Mouse (Mus musculus) lung, embryonic 15.5 days (tissue): Measurements from ENCODE around the gene Fosb. TPM values are rescaled to one million over a fixed set of nuclear protein-coding genes. Genes with fewer than 3 reads are reported as not detected.
A peak's percentile ranks its signal among the peaks of the same experiment; 100 is the strongest.

Experiments
- ATAC-seq: fragments of 200-750 bp; cut with Nextera tagmentation; 2 replicates; pipeline ENCODE4 v1.8.0; 2017; ENCODE audit warnings: moderate number of reproducible peaks, borderline replicate concordance; ENCODE audit not compliant: low FRiP score, low TSS enrichment; ENCODE audit errors: extremely low read depth
- H3K27ac ChIP-seq: fragments of 300-500 bp; sonication (generic); 2 replicates; pipeline ENCODE4 v1.5.1; 2015; ENCODE audit warnings: moderate library complexity, mild to moderate bottlenecking, inconsistent platforms
- H3K27me3 ChIP-seq: fragments of 300-500 bp; sonication (generic); 2 replicates; pipeline ENCODE4 v1.6.1; 2015; ENCODE audit warnings: inconsistent platforms
- H3K36me3 ChIP-seq: fragments of 300-500 bp; sonication (generic); 2 replicates; pipeline ENCODE4 v1.6.1; 2015; ENCODE audit warnings: inconsistent platforms
- H3K4me1 ChIP-seq: fragments of 300-500 bp; sonication (generic); 2 replicates; pipeline ENCODE4 v1.6.1; 2015; ENCODE audit warnings: inconsistent platforms
- H3K4me2 ChIP-seq: fragments of 300-500 bp; sonication (generic); 2 replicates; pipeline ENCODE4 v1.6.1; 2015; ENCODE audit warnings: inconsistent platforms, mild to moderate bottlenecking, moderate library complexity
- H3K4me3 ChIP-seq: fragments of 300-500 bp; sonication (generic); 2 replicates; pipeline ENCODE4 v1.5.1; 2015; ENCODE audit warnings: mild to moderate bottlenecking, inconsistent platforms
- H3K9ac ChIP-seq: fragments of 300-500 bp; sonication (generic); 2 replicates; pipeline ENCODE4 v1.6.1; 2015; ENCODE audit warnings: inconsistent platforms
- H3K9me3 ChIP-seq: fragments of 300-500 bp; sonication (generic); 2 replicates; pipeline ENCODE4 v1.6.1; 2016; ENCODE audit warnings: inconsistent platforms
- WGBS: fragments of 180-500 bp; shearing (Covaris S2); methylation state at CpG from one replicate; pipeline ENCODE4 v1.1.7; 2015; 5-methylcytosine and 5-hydroxymethylcytosine counted together
- polyA plus RNA-seq: library from polyadenylated mRNA; unstranded; fragments of >200 nt; fragmentation: Nextera tagmentation; extraction: Ambion mirVana; gene quantifications from 2 replicates; pipeline ENCODE4 v1.2.1, GENCODE M21; 2015

Fosb gene
- polyA plus RNA-seq, 1 experiment from 2014 or later, result 0.26 TPM

GRCm38 (mm10) chr7:19316451-19317161 is 6.8 kb upstream of the Fosb start:
- Histone ChIP-seq H3K4me1 (peaks cover 10% of the 10 kb centered on the region), H3K27ac (no peak overlapping the region), H3K4me3 (no peak overlapping the region), H3K36me3 (no peaks in the 10 kb centered on the region), H3K4me2 (no peak overlapping the region), H3K9me3 (no peaks in the 10 kb centered on the region), H3K27me3 (peaks cover 17% of the 10 kb centered on the region), H3K9ac (no peak overlapping the region)
- WGBS, result 46% methylated on average over 14 of the region's 14 CpGs
- ATAC-seq, result no peak

- Histone ChIP-seq H3K27ac (no peak overlapping the region), H3K27me3 (peaks cover 13% of the 10 kb centered on the region), H3K9ac (no peak overlapping the region), H3K36me3 (no peaks in the 10 kb centered on the region), H3K4me1 (peaks cover 5% of the 10 kb centered on the region; the same call in 1 of the 2 replicates), H3K9me3 (no peaks in the 10 kb centered on the region), H3K4me3 (no peak overlapping the region), H3K4me2 (no peak overlapping the region)
- ATAC-seq, result no peak
- 35% methylated on average over 5 of the region's 5 CpGs for WGBS
These were observed 4.2 kb upstream of the Fosb start for GRCm38 (mm10) chr7:19314033-19314432.

GRCm38 (mm10) chr7:19311991-19312390 is 2.1 kb upstream of the Fosb start:
- H3K27me3 ChIP-seq, result peaks cover 12% of the 10 kb centered on the region
- ATAC-seq, result no peak
- peaks cover 9% of the 10 kb centered on the region for H3K4me1 ChIP-seq
- 28% methylated on average over 4 of the region's 4 CpGs for WGBS
- no peak overlapping the region for H3K4me3 ChIP-seq
- H3K9ac ChIP-seq, result no peak overlapping the region
- no peak overlapping the region for H3K27ac ChIP-seq
- H3K9me3 ChIP-seq, result no peaks in the 10 kb centered on the region
- H3K4me2 ChIP-seq, result no peak overlapping the region
- H3K36me3 ChIP-seq, result no peaks in the 10 kb centered on the region

- Histone ChIP-seq H3K9ac (peak overlapping the region; percentile 33), H3K36me3 (no peaks in the 10 kb centered on the region), H3K4me1 (peaks cover 16% of the 10 kb centered on the region), H3K27me3 (peaks cover 36% of the 10 kb centered on the region), H3K9me3 (no peaks in the 10 kb centered on the region), H3K27ac (no peak overlapping the region), H3K4me3 (peak overlapping the region; percentile 74), H3K4me2 (peak overlapping the region; percentile 98)
- under 1% methylated on average over 48 of the region's 48 CpGs for WGBS
- ATAC-seq, result no peak
These were observed 470 bp downstream of the Fosb start for GRCm38 (mm10) chr7:19309278-19309883.

GRCm38 (mm10) chr7:19308454-19309277 is 1.2 kb downstream of the Fosb start:
- no peaks in the 10 kb centered on the region for H3K36me3 ChIP-seq
- peaks cover 40% of the 10 kb centered on the region for H3K27me3 ChIP-seq
- H3K4me3 ChIP-seq, result peak overlapping the region; percentile 74
- under 1% methylated on average over 58 of the region's 58 CpGs for WGBS
- peak overlapping the region; percentile 71 for H3K27ac ChIP-seq
- peaks cover 24% of the 10 kb centered on the region for H3K4me1 ChIP-seq
- no peaks in the 10 kb centered on the region for H3K9me3 ChIP-seq
- peak overlapping the region; percentile 44 for H3K9ac ChIP-seq
- peak overlapping the region; percentile 98 for H3K4me2 ChIP-seq
- peak; percentile 87 for ATAC-seq

GRCm38 (mm10) chr7:19307739-19308453 is 2.0 kb downstream of the Fosb start:
- peak overlapping the region; percentile 71 for H3K27ac ChIP-seq
- H3K27me3 ChIP-seq, result peaks cover 48% of the 10 kb centered on the region
- peak overlapping the region; percentile 74 for H3K4me3 ChIP-seq
- no peaks in the 10 kb centered on the region for H3K36me3 ChIP-seq
- H3K9me3 ChIP-seq, result no peaks in the 10 kb centered on the region
- H3K9ac ChIP-seq, result peak overlapping the region; percentile 44
- H3K4me1 ChIP-seq, result peaks cover 26% of the 10 kb centered on the region
- peak; percentile 63 for ATAC-seq
- H3K4me2 ChIP-seq, result peak overlapping the region; percentile 98
- WGBS, result under 1% methylated on average over 18 of the region's 18 CpGs

- no peak overlapping the region for H3K4me3 ChIP-seq
- H3K9ac ChIP-seq, result 0 out of 2 replicates have a peak overlapping the region, but pooled peaks have one; percentile 44
- 59% methylated on average over 25 of the region's 25 CpGs for WGBS
- no peak for ATAC-seq
- no peaks in the 10 kb centered on the region for H3K9me3 ChIP-seq
- peaks cover 56% of the 10 kb centered on the region for H3K27me3 ChIP-seq
- H3K4me1 ChIP-seq, result peaks cover 27% of the 10 kb centered on the region
- H3K4me2 ChIP-seq, result peak overlapping the region; percentile 98
- no peaks in the 10 kb centered on the region for H3K36me3 ChIP-seq
- H3K27ac ChIP-seq, result no peak overlapping the region
These were observed 2.8 kb downstream of the Fosb start for GRCm38 (mm10) chr7:19306819-19307738.

- Histone ChIP-seq H3K9ac (no peak overlapping the region), H3K4me1 (peaks cover 36% of the 10 kb centered on the region), H3K4me3 (no peak overlapping the region), H3K4me2 (no peak overlapping the region), H3K27me3 (peaks cover 63% of the 10 kb centered on the region), H3K27ac (no peak overlapping the region), H3K9me3 (no peaks in the 10 kb centered on the region), H3K36me3 (no peaks in the 10 kb centered on the region)
- no peak for ATAC-seq
- 47% methylated on average over 16 of the region's 16 CpGs for WGBS
These were observed 3.8 kb downstream of the Fosb start for GRCm38 (mm10) chr7:19305796-19306765.

- H3K27me3 ChIP-seq, result peaks cover 63% of the 10 kb centered on the region
- no peak overlapping the region for H3K9ac ChIP-seq
- no peaks in the 10 kb centered on the region for H3K36me3 ChIP-seq
- no peaks in the 10 kb centered on the region for H3K9me3 ChIP-seq
- peaks cover 33% of the 10 kb centered on the region for H3K4me1 ChIP-seq
- 0 out of 2 replicates have a peak overlapping the region, but pooled peaks have one; percentile 33 for H3K4me3 ChIP-seq
- no peak for ATAC-seq
- WGBS, result 9% methylated on average over 6 of the region's 6 CpGs
- no peak overlapping the region for H3K4me2 ChIP-seq
- no peak overlapping the region for H3K27ac ChIP-seq
These were observed 4.5 kb downstream of the Fosb start for GRCm38 (mm10) chr7:19305413-19305735.
